Mouse (Mus musculus): ENCODE data around the gene Rsph1. TPM values are rescaled to one million over a fixed set of nuclear protein-coding genes. Genes with fewer than 3 reads are reported as not detected.

The Rsph1 gene
- polyA plus RNA-seq, 1 experiment = 1.6 TPM

GRCm38 (mm10) chr17:31245321-31245720 lies 31.9 kb downstream of the Rsph1 start:
- Histone ChIP-seq H3K4me1 (ENCODE audit: control insufficient read depth, insufficient read depth, low read length) (no peaks in the 10 kb centered on the region), H3K27ac (ENCODE audit: insufficient read depth, low read length) (no peak overlapping the region), H3K4me3 (ENCODE audit: insufficient read depth, low read length) (no peak overlapping the region)
- no peak for TF ChIP-seq POLR2A (IDR thresholded peaks at IDR 0.05; ENCODE audit: low read depth, low read length)
- no peak for TF ChIP-seq CTCF (IDR thresholded peaks at IDR 0.05; ENCODE audit: borderline replicate concordance, insufficient read depth, low read length)

DNA sequence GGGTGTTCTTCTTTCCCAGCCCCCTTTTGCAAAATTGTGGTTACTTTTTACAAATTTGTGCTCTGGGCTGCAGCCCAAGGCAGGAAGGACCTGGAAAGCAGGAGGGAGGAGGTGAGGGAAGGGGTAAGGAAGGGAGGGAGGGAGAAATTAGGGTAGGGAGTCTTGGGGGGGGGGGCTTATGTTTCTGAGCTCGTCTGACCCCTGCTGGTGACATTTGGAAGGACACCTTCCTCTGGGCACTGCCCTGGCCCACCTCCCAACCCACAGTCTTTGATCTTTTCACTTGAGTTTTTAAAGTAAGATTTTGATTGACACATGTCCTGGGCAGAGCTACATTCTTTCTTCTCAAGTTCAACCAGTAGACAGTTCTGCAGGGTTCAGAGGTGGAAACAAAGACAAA lies 34.4 kb downstream of the Rsph1 start:
- Histone ChIP-seq H3K4me3 (ENCODE audit: insufficient read depth, low read length) (no peak overlapping the region), H3K4me1 (ENCODE audit: control insufficient read depth, insufficient read depth, low read length) (no peaks in the 10 kb centered on the region), H3K27ac (ENCODE audit: insufficient read depth, low read length) (no peak overlapping the region)
- TF ChIP-seq CTCF (IDR thresholded peaks at IDR 0.05; ENCODE audit: borderline replicate concordance, insufficient read depth, low read length) = no peak
- TF ChIP-seq POLR2A (IDR thresholded peaks at IDR 0.05; ENCODE audit: low read depth, low read length) = no peak

GRCm38 (mm10) chr17:31241156-31241555 lies 36.0 kb downstream of the Rsph1 start:
- H3K4me1 ChIP-seq (ENCODE audit: control insufficient read depth, insufficient read depth, low read length) = no peaks in the 10 kb centered on the region
- TF ChIP-seq POLR2A (IDR thresholded peaks at IDR 0.05; ENCODE audit: low read depth, low read length) (no peak), CTCF (IDR thresholded peaks at IDR 0.05; ENCODE audit: borderline replicate concordance, insufficient read depth, low read length) (no peak)
- H3K4me3 ChIP-seq (ENCODE audit: insufficient read depth, low read length) = no peak overlapping the region
- no peak overlapping the region for H3K27ac ChIP-seq (ENCODE audit: insufficient read depth, low read length)

GRCm38 (mm10) chr17:31238234-31239020 lies 38.8 kb downstream of the Rsph1 start:
- Histone ChIP-seq H3K4me3 (ENCODE audit: insufficient read depth, low read length) (no peak overlapping the region), H3K27ac (ENCODE audit: insufficient read depth, low read length) (no peak overlapping the region), H3K4me1 (ENCODE audit: control insufficient read depth, insufficient read depth, low read length) (no peaks in the 10 kb centered on the region)
- no peak for TF ChIP-seq POLR2A (IDR thresholded peaks at IDR 0.05; ENCODE audit: low read depth, low read length)
- TF ChIP-seq CTCF (IDR thresholded peaks at IDR 0.05; ENCODE audit: borderline replicate concordance, insufficient read depth, low read length) = no peak

GRCm38 (mm10) chr17:31235915-31236314 lies 41.3 kb downstream of the Rsph1 start:
- TF ChIP-seq CTCF (IDR thresholded peaks at IDR 0.05; ENCODE audit: borderline replicate concordance, insufficient read depth, low read length) (no peak), POLR2A (IDR thresholded peaks at IDR 0.05; ENCODE audit: low read depth, low read length) (no peak)
- Histone ChIP-seq H3K4me3 (ENCODE audit: insufficient read depth, low read length) (no peak overlapping the region), H3K27ac (ENCODE audit: insufficient read depth, low read length) (no peak overlapping the region), H3K4me1 (ENCODE audit: control insufficient read depth, insufficient read depth, low read length) (no peaks in the 10 kb centered on the region)

- no peak overlapping the region for H3K27ac ChIP-seq (ENCODE audit: insufficient read depth, low read length)
Measured at GRCm38 (mm10) chr17:31232251-31233010, 44.8 kb downstream of the Rsph1 start.

GRCm38 (mm10) chr17:31231780-31232179 lies 45.4 kb downstream of the Rsph1 start:
- no peak for TF ChIP-seq CTCF (IDR thresholded peaks at IDR 0.05; ENCODE audit: borderline replicate concordance, insufficient read depth, low read length)
- no peak for TF ChIP-seq POLR2A (IDR thresholded peaks at IDR 0.05; ENCODE audit: low read depth, low read length)
- no peaks in the 10 kb centered on the region for H3K4me1 ChIP-seq (ENCODE audit: control insufficient read depth, insufficient read depth, low read length)
- no peak overlapping the region for H3K27ac ChIP-seq (ENCODE audit: insufficient read depth, low read length)
- H3K4me3 ChIP-seq (ENCODE audit: insufficient read depth, low read length) = no peak overlapping the region

More at GRCm38 (mm10) chr17:31232251-31233010, 44.8 kb downstream of the Rsph1 start:
- no peak for TF ChIP-seq POLR2A (IDR thresholded peaks at IDR 0.05; ENCODE audit: low read depth, low read length)
- no peak for TF ChIP-seq CTCF (IDR thresholded peaks at IDR 0.05; ENCODE audit: borderline replicate concordance, insufficient read depth, low read length)
- no peaks in the 10 kb centered on the region for H3K4me1 ChIP-seq (ENCODE audit: control insufficient read depth, insufficient read depth, low read length)
- H3K4me3 ChIP-seq (ENCODE audit: insufficient read depth, low read length) = no peak overlapping the region

DNA sequence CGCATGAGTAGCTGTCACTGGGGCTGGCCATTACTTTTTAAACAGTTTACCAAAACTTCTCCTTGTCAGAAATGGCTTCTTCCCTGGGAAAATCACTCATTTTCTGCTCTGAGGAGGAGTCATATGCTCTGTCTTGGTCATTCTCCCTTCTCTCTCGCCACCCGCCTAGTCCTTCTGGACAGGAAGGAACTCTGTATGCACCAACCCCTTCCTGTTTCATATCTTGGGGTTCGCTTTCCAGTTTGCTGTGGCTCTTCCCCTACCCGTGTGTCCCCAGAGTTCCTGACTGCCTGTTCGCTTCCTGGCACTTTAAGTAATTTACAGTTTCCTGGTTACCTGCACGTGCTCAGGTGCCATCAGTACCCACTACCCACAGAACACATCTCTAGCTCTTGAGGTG lies 50.3 kb downstream of the Rsph1 start:
- Histone ChIP-seq H3K27ac (ENCODE audit: insufficient read depth, low read length) (no peak overlapping the region), H3K4me1 (ENCODE audit: control insufficient read depth, insufficient read depth, low read length) (no peaks in the 10 kb centered on the region), H3K4me3 (ENCODE audit: insufficient read depth, low read length) (no peak overlapping the region)
- TF ChIP-seq CTCF (IDR thresholded peaks at IDR 0.05; ENCODE audit: borderline replicate concordance, insufficient read depth, low read length) (no peak), POLR2A (IDR thresholded peaks at IDR 0.05; ENCODE audit: low read depth, low read length) (no peak)

DNA sequence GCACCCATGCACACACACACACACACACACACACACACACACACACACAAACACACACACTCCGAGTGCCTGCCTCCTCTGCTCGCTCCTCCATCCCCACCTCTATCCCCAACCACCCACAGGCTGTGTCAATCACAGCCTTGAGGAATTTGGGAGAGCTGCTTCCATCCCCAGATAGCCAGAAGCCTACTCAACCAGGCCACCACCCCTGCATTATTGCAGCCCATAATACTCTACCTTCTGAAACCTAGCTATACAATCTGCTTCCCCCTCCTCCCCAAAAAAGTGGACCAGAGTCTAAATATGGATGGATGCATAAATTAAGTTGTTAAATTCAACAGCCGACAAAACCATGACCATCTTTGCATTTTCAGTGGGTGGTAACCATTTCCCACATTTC lies 50.8 kb downstream of the Rsph1 start:
- no peak overlapping the region for H3K27ac ChIP-seq (ENCODE audit: insufficient read depth, low read length)
- no peaks in the 10 kb centered on the region for H3K4me1 ChIP-seq (ENCODE audit: control insufficient read depth, insufficient read depth, low read length)
- no peak overlapping the region for H3K4me3 ChIP-seq (ENCODE audit: insufficient read depth, low read length)
- TF ChIP-seq POLR2A (IDR thresholded peaks at IDR 0.05; ENCODE audit: low read depth, low read length) (no peak), CTCF (IDR thresholded peaks at IDR 0.05; ENCODE audit: borderline replicate concordance, insufficient read depth, low read length) (no peak)

GRCm38 (mm10) chr17:31224591-31224990 lies 52.6 kb downstream of the Rsph1 start:
- Histone ChIP-seq H3K27ac (ENCODE audit: insufficient read depth, low read length) (no peak overlapping the region), H3K4me1 (ENCODE audit: control insufficient read depth, insufficient read depth, low read length) (no peaks in the 10 kb centered on the region), H3K4me3 (ENCODE audit: insufficient read depth, low read length) (no peak overlapping the region)
- TF ChIP-seq POLR2A (IDR thresholded peaks at IDR 0.05; ENCODE audit: low read depth, low read length) (no peak), CTCF (IDR thresholded peaks at IDR 0.05; ENCODE audit: borderline replicate concordance, insufficient read depth, low read length) (no peak)
